Mouse (Mus musculus) ES-Bruce4 (cell line): ENCODE data around the gene Mroh2a.

Source experiments
- CTCF ChIP-seq: IDR thresholded peaks from one replicate; pipeline ENCODE4 v1.8.1; 2011; ENCODE audit warnings: low read depth, low read length
- EP300 ChIP-seq: IDR thresholded peaks from 2 replicates; pipeline ENCODE4 v1.6.1; 2011; ENCODE audit warnings: low read depth, low read length; ENCODE audit not compliant: insufficient read depth
- POLR2A ChIP-seq: IDR thresholded peaks from one replicate; pipeline ENCODE4 v1.8.1; 2011; ENCODE audit warnings: low read length; ENCODE audit not compliant: insufficient read depth

DNA sequence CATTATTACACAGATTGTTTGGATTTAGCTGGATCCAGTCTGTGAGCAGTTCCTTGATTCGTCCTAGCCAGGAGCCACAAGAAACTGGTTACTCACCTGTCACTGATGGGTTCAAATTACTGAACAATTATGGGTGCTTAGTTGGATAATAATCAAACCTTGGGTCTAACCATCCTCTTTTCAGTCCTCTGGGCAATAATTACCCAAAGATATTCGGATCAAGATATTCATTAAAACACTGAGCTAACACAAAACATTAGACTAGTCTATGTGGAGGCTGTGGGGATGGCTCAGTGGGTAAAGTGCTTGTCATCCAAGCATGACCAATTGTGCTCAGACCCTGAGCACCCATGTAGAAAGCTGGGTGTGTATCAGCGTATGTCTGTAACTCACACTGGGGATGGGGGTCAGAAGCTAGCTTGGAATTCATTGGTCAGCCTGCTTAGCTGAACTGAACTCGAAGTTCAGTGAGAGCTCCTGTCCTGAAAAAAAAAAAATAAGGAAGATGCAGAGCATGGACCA is 9.2 kb downstream of the Mroh2a start:
- no peak for TF ChIP-seq CTCF
- no peak for TF ChIP-seq EP300
- no peak for TF ChIP-seq POLR2A
